Comparison of ENCODE assay signal across 22 mouse cellular contexts in the genomic region with DNA sequence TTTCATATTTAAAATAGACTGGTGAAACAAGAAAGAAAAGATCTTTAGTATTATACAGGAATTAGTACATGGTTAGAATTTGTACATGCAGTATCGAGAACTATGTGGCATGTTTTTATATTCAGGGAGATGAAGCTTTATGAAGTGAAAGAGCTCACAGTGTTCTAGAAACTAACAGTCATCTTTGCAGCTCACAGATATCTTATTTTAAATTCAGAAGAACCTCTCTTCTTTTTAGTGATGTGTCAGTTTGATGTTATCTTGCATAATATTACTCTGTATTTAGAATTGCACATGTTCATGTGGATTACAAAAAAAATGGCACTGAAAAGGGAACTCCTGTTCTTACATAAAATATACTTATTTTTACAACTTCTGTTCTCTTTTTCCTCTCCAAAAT.
"Had no signal": no experiment of that assay in that cellular context is flagged by ENCODE, and none has a peak within 500 bp of the region (broad histone marks: within the 10 kb centered on the region; RNA-seq: fewer than 3 reads in every experiment).

No protein-coding gene starts in this region.

- ATAC-seq: hindbrain, embryonic 16.5 days; hindbrain, postnatal 0 days; inflammation-experienced regulatory T-cells, adult 6 months; intestine, embryonic 15.5 days; intestine, embryonic 16.5 days; intestine, postnatal 0 days had no signal

- DNase-seq: heart, postnatal 10 days; heart, postnatal 14 days; heart, postnatal 36 days; heart, postnatal 4 days; kidney, adult 11 months; kidney, adult 18-20 months; kidney, adult 2 months; kidney, adult 8-10 months; kidney, adult 9 months; kidney, postnatal 10 days; kidney, postnatal 14 days; kidney, postnatal 25 days; kidney, postnatal 36 days; kidney, postnatal 4 days; layer of hippocampus, adult 9-11 months; layer of hippocampus, postnatal 36 days had no signal
